Mouse (Mus musculus): Measurements from ENCODE around the gene Nf2.

Gene Nf2

DNA sequence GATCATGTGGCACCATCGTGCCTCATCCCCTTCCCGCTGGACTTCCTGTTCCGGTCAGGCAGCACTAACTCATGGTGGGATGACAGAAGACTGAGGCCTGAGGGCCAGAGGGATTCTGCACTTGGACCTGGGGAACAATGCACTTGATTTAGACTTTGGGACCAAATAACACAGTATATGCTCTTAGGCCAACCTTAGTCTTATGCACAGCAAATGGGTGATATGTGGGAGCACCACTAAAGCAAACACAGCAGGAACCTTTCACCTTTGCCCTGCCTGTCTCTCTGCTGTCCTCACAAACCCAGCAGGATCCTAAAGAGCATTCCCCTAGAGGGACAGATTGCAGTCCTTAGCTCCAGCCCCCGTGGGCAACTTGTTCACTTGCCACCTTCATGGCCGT is 108.6 kb downstream of the Nf2 start:
- no peak for DNase-seq

DNA sequence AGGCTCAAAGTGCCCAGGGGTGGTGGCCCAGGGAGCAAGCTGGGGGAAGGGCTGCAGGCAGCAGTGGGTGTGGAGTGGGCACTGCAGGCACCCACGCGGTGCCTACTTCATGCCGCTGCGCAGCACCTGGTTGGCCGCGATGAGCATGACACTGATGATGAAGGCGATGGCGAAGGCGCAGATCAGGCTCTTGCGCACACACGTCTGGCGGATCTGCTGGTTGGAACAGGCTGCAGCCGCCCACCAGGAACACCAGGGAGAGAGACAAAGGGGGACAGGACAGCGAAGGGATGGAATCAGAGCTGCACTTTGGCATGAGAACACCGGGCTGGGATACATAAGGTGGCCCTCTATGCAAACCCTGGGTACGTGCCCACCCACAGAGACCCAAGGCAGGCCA is 110.6 kb downstream of the Nf2 start:
- DNase-seq, result no peak

- DNase-seq, result no peak
Measured at GRCm38 (mm10) chr11:4737682-4738081, 111.7 kb downstream of the Nf2 start.

DNA sequence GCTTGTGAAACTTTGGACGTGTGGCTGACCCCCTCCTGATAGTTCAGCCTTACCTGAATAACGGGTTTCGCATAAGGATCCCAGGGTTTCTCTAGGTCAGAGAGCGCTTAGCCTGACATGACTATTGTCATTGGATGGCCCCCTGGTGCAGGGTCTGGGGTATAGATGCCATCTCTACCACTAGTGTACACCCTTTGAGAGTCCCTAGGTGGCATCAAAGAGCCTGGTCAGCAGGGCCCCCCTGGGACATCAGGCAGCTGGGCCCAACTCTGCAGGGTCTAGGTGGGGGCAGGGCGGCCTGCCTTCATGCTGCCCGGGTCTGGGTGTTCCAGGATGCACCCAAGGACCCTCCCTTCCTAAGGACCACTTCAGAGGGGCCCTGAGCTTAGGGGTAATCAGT is 113.0 kb downstream of the Nf2 start:
- DNase-seq, result no peak

DNA sequence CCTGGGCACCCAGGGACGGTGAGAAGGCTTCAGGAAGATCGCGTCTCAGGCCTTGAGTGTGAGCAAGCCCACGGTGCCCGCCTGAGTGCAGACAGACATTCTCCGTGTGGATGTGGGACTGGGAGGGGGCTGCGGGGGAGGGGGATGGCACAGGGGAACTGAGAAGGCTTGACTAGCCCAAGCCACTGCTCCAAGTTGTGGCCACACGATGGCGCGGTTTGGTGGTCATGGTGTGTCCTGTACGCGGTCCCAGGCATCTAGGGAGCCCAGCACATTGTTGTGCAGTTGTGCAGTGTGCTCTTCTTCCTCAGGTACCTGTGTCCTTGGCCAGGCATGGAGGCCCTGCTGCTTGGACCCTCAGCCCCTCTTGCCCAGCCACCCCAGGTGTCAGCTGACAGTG is 115.2 kb downstream of the Nf2 start:
- no peak for DNase-seq

DNA sequence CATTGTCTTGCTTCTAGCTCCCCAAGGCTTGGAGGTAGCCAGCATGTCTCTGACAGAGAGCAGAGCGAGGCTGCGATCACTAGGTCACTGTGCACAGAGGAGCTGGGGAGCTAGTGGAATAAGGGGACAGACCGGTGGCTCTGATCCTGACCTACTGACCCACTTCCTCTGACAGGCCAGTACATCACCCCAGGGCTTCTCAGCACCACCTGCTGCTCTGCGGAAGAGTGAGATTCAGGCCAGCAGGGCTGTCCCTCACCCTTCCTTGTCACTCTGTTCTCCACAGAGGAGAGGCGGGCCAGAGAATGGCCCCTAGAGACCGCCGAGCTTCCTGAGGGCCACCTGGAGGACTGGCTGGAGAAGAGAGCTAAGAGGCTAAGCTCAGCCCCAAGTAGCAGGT is 117.6 kb downstream of the Nf2 start:
- no peak for DNase-seq

GRCm38 (mm10) chr11:4730913-4731312 is 118.4 kb downstream of the Nf2 start:
- DNase-seq, result no peak

GRCm38 (mm10) chr11:4730096-4730495 is 119.2 kb downstream of the Nf2 start:
- DNase-seq, result no peak

GRCm38 (mm10) chr11:4729603-4730002 is 119.7 kb downstream of the Nf2 start:
- no peak for DNase-seq

DNA sequence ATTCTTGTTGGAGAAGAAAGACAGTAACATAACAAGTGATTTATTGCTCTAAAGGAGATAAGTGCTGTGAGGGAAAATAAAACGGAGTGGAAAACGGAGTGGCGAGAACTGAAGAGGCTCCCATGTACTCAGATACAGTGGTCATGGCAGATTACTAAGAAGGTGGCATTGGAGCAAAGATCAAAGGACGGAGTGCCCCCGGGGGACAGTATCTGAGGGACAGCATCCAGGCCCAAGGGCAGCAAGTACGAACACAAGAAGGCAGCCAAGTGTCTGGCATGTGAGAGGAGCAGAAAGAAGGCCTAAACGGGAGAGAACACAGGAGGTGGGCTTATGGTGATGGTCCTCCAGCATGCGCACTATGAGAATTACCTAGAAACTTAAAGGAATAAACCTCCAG is 127.6 kb downstream of the Nf2 start:
- DNase-seq, result no peak

- DNase-seq, result no peak
Measured at GRCm38 (mm10) chr11:4720900-4721580, 128.3 kb downstream of the Nf2 start.

DNA sequence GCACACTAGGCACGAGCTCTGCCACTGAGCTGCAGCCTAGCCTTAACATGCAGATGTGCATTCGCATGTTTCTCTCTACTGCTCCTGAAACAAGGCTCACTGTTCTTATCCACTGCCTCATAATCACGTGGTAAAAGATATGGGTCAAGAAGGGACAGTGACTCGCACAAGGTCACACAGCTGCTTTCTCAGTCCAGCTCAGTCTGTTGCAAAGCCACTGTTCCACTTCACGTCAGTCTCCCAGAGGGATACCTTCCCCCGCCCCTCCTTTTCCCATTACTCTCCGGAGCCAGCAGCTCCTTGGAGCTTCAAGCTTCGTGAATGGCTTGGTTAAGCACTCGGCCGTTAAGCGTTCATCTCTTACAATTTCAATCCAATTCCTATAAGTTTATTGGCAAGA is 128.9 kb downstream of the Nf2 start:
- no peak for DNase-seq

DNA sequence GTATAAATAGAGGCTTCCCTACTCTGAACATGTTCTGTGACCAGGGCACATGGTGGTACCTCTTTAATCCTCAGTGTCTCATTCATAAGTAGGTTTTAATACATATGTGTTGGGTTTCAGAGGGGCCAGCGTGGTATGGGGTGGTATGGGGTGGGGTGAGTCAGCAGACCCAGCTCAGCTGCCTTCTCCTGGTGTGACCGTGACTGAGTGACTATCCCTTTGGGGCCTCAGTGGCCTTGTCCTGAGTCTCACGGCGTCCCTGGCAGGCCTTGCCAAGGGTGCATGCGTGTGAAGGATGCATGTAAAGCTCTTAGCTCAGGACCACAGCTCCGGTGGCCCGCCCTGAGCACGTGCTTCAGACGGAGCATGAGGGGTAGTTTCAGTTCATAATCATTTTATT is 129.4 kb downstream of the Nf2 start:
- no peak for DNase-seq

- DNase-seq, result no peak
Measured at GRCm38 (mm10) chr11:4718548-4718947, 130.8 kb downstream of the Nf2 start.

GRCm38 (mm10) chr11:4716530-4717236 is 132.7 kb downstream of the Nf2 start:
- no peak for DNase-seq

Measured in thymus, postnatal 25 days (tissue).